Mouse (Mus musculus) CH12.LX (cell line): ENCODE data around the gene Fkbp10. TPM values are rescaled to one million over a fixed set of nuclear protein-coding genes. Genes with fewer than 3 reads are reported as not detected.

ENCODE experiments used
- DNase-seq: peaks from one replicate; pipeline ENCODE4 v3.0.0-alpha.2; 2013; ENCODE audit errors: extremely low read depth
- H3K27ac ChIP-seq: 2 replicates; pipeline ENCODE4 v1.5.1; 2012; ENCODE audit warnings: low read depth, mild to moderate bottlenecking, control low read depth, moderate library complexity; ENCODE audit not compliant: insufficient read depth
- H3K27me3 ChIP-seq: replicated peaks from 2 replicates; pipeline ENCODE3; 2012; ENCODE audit warnings: inconsistent platforms
- H3K36me3 ChIP-seq, 2 experiments: replicated peaks in 1 of 2; 2 replicates each; pipeline versions ENCODE3 to v1.6.1; 2012; ENCODE audit warnings: inconsistent platforms in 1 of 2, low read length in 1 of 2, mild to moderate bottlenecking in 1 of 2, mixed read lengths in 1 of 2, moderate library complexity in 1 of 2; ENCODE audit not compliant: control insufficient read depth in 1 of 2, insufficient read depth in 1 of 2
- H3K4me1 ChIP-seq, 2 experiments: 2 replicates each; pipeline ENCODE4 v1.6.1; 2012; ENCODE audit warnings: inconsistent platforms in 1 of 2, moderate library complexity in 1 of 2; ENCODE audit not compliant: insufficient read depth in 2 of 2, control insufficient read depth in 1 of 2
- H3K4me2 ChIP-seq: 2 replicates; pipeline ENCODE4 v1.6.1; 2012; ENCODE audit warnings: low read depth, mild to moderate bottlenecking, control low read depth; ENCODE audit not compliant: poor library complexity, insufficient read depth, severe bottlenecking
- H3K4me3 ChIP-seq, 3 experiments: fragments of 150-350 bp in 1 of 3; sonication (generic) in 1 of 3; replicated peaks in 1 of 3; 2 replicates each; pipeline versions ENCODE3 to v1.5.1; 2011 to 2012; ENCODE audit warnings: low read depth in 2 of 3, low read length in 2 of 3, mild to moderate bottlenecking in 2 of 3, moderate library complexity in 2 of 3, control low read depth in 1 of 3, improper control_type of control experiment in 1 of 3, inconsistent platforms in 1 of 3, mixed read lengths in 1 of 3; ENCODE audit not compliant: poor library complexity in 1 of 3
- H3K79me2 ChIP-seq: replicated peaks from 2 replicates; pipeline ENCODE4 v1.6.1; 2012; ENCODE audit warnings: mild to moderate bottlenecking, moderate library complexity; ENCODE audit not compliant: control insufficient read depth, poor library complexity, insufficient read depth, severe bottlenecking; ENCODE audit errors: extremely low read depth
- H3K9ac ChIP-seq: 2 replicates; pipeline ENCODE4 v1.6.1; 2012; ENCODE audit warnings: low read depth, mild to moderate bottlenecking, control low read depth, moderate library complexity; ENCODE audit not compliant: insufficient read depth
- H3K9me3 ChIP-seq: replicated peaks from 2 replicates; pipeline ENCODE3; 2012; ENCODE audit warnings: low read length, inconsistent platforms, mixed read lengths
- BHLHE40 ChIP-seq: IDR thresholded peaks from 2 replicates; pipeline ENCODE4 v1.6.1; 2011; ENCODE audit warnings: mild to moderate bottlenecking, low read depth, low read length, improper control_type of control experiment
- CHD1 ChIP-seq: IDR thresholded peaks from 2 replicates; pipeline ENCODE4 v1.6.1; 2012; ENCODE audit warnings: low read depth, low read length, improper control_type of control experiment, inconsistent platforms
- CHD2 ChIP-seq: IDR thresholded peaks from 2 replicates; pipeline ENCODE4 v1.6.1; 2011; ENCODE audit warnings: low read length, improper control_type of control experiment
- CTCF ChIP-seq, 2 experiments: IDR thresholded peaks in 1 of 2; conservative IDR thresholded peaks in 1 of 2; 2 replicates each; pipeline ENCODE4 v1.5.1; 2011 to 2012; ENCODE audit warnings: low read depth in 2 of 2, low read length in 2 of 2, improper control_type of control experiment in 1 of 2, inconsistent platforms in 1 of 2, mild to moderate bottlenecking in 1 of 2, moderate library complexity in 1 of 2
- ELF1 ChIP-seq: IDR thresholded peaks from 2 replicates; pipeline ENCODE4 v1.6.1; 2014; ENCODE audit warnings: low read depth, mild to moderate bottlenecking, inconsistent platforms, low read length, improper control_type of control experiment
- GABPA ChIP-seq: IDR thresholded peaks from 2 replicates; pipeline ENCODE4 v1.6.1; 2012; ENCODE audit warnings: low read depth, low read length, improper control_type of control experiment, inconsistent platforms; ENCODE audit not compliant: insufficient replicate concordance
- HCFC1 ChIP-seq: IDR thresholded peaks from 2 replicates; pipeline ENCODE4 v1.6.1; 2012; ENCODE audit warnings: low read depth, mild to moderate bottlenecking, inconsistent platforms, low read length, improper control_type of control experiment
- IRF4 ChIP-seq: IDR thresholded peaks from 2 replicates; pipeline ENCODE4 v1.6.1; 2014; ENCODE audit warnings: low read depth, mild to moderate bottlenecking, inconsistent platforms, low read length, improper control_type of control experiment
- JUN ChIP-seq: IDR thresholded peaks from 2 replicates; pipeline ENCODE4 v1.6.1; 2011; ENCODE audit warnings: low read depth, mild to moderate bottlenecking, low read length, improper control_type of control experiment, moderate library complexity; ENCODE audit not compliant: insufficient read depth
- KAT2A ChIP-seq: IDR thresholded peaks from 2 replicates; pipeline ENCODE4 v1.6.1; 2012; ENCODE audit warnings: low read length, improper control_type of control experiment, inconsistent platforms; ENCODE audit not compliant: insufficient replicate concordance
- MAFK ChIP-seq: IDR thresholded peaks from 2 replicates; pipeline ENCODE4 v1.6.1; 2011; ENCODE audit warnings: low read length, improper control_type of control experiment; ENCODE audit not compliant: insufficient replicate concordance
- MEF2A ChIP-seq: IDR thresholded peaks from 2 replicates; pipeline ENCODE4 v1.6.1; 2014; ENCODE audit warnings: low read depth, mild to moderate bottlenecking, inconsistent platforms, low read length, improper control_type of control experiment, borderline replicate concordance
- MXI1 ChIP-seq: IDR thresholded peaks from 2 replicates; pipeline ENCODE4 v1.6.1; 2011; ENCODE audit warnings: mild to moderate bottlenecking, low read depth, low read length, improper control_type of control experiment
- MYC ChIP-seq: IDR thresholded peaks from 2 replicates; pipeline ENCODE4 v1.6.1; 2011; ENCODE audit warnings: low read depth, mild to moderate bottlenecking, improper control_type of control experiment, low read length
- NELFE ChIP-seq: IDR thresholded peaks from 2 replicates; pipeline ENCODE4 v1.6.1; 2011; ENCODE audit warnings: low read depth, low read length, improper control_type of control experiment
- NRF1 ChIP-seq: IDR thresholded peaks from 2 replicates; pipeline ENCODE4 v1.6.1; 2014; ENCODE audit warnings: low read depth, mild to moderate bottlenecking, inconsistent platforms, low read length, improper control_type of control experiment, moderate library complexity
- PAX5 ChIP-seq: IDR thresholded peaks from 2 replicates; pipeline ENCODE4 v1.6.1; 2012; ENCODE audit warnings: low read length, inconsistent platforms, mixed read lengths
- POLR2A ChIP-seq: IDR thresholded peaks from 2 replicates; pipeline ENCODE4 v1.6.1; 2011; ENCODE audit warnings: low read depth, mild to moderate bottlenecking, improper control_type of control experiment, low read length
- POLR2AphosphoS2 ChIP-seq: IDR thresholded peaks from 2 replicates; pipeline ENCODE4 v1.6.1; 2011; ENCODE audit warnings: low read depth, low read length, improper control_type of control experiment
- SMC3 ChIP-seq: IDR thresholded peaks from 2 replicates; pipeline ENCODE4 v1.6.1; 2011; ENCODE audit warnings: low read depth, low read length, improper control_type of control experiment
- TBP ChIP-seq: conservative IDR thresholded peaks from 2 replicates; pipeline ENCODE4 v1.6.1; 2011; ENCODE audit warnings: low read depth, low read length, improper control_type of control experiment
- TCF12 ChIP-seq: IDR thresholded peaks from 2 replicates; pipeline ENCODE4 v1.6.1; 2014; ENCODE audit warnings: low read depth, mild to moderate bottlenecking, inconsistent platforms, low read length, improper control_type of control experiment
- ZC3H11A ChIP-seq: IDR thresholded peaks from 2 replicates; pipeline ENCODE4 v1.6.1; 2012; ENCODE audit warnings: low read depth, mild to moderate bottlenecking, inconsistent platforms, low read length, improper control_type of control experiment
- ZNF384 ChIP-seq: IDR thresholded peaks from 2 replicates; pipeline ENCODE4 v1.6.1; 2012; ENCODE audit warnings: low read depth, low read length, improper control_type of control experiment, inconsistent platforms
- dilution Hi-C: fragments of 300-500 bp; cut with MboI; formaldehyde crosslinking; loops from 2 replicates; pipeline ENCODE4 v1.14.3; 2020; ENCODE audit warnings: low sequenced_read_pairs; ENCODE audit not compliant: extremely low pct_unique_long_range_greater_than_20kb, extremely low pct_ligation_motif_present
- in situ Hi-C: fragments of 300-500 bp; cut with MboI; formaldehyde crosslinking; loops from 3 replicates; pipeline ENCODE4 v1.14.3; 2019; ENCODE audit warnings: low sequenced_read_pairs, low pct_ligation_motif_present, low pct_unique_long_range_greater_than_20kb, mixed read lengths
- polyA plus RNA-seq: library from polyadenylated mRNA; unstranded; fragments of >175 nt; gene quantifications from 2 replicates; pipeline ENCODE4 v1.2.1, GENCODE M21; 2012; ENCODE audit warnings: low read depth; ENCODE audit not compliant: insufficient read length
- total RNA-seq, 2 experiments: library from RNA; depleted of rRNA; stranded (reverse); fragments of 300-350 nt in 1 of 2; fragments of >200 nt in 1 of 2; gene quantifications; 2 replicates each; pipeline ENCODE4 v1.2.3; 2012 to 2014

The Fkbp10 gene
- total and polyA plus RNA-seq, 3 experiments: 0.31 to 0.46 (median 0.34) TPM

- DNase-seq: no peak
- TF ChIP-seq CTCF (conservative IDR thresholded peaks at IDR 0.05 in 1 of 2, IDR thresholded peaks at IDR 0.05 in 1 of 2; ENCODE audit: low read depth in 2 of 2, low read length in 2 of 2): no peak
- TF ChIP-seq KAT2A: no peak
- no peak for TF ChIP-seq MAFK
- no peak for TF ChIP-seq POLR2AphosphoS2
- no peak for TF ChIP-seq ELF1
- no peak for TF ChIP-seq GABPA
- no peak for TF ChIP-seq ZNF384
- TF ChIP-seq HCFC1: no peak
- no peak for TF ChIP-seq POLR2A
- TF ChIP-seq MXI1: no peak
- no peak for TF ChIP-seq IRF4
- no peak for TF ChIP-seq MYC
- no peak for TF ChIP-seq CHD1
- no peak for TF ChIP-seq TBP
- no peak for TF ChIP-seq CHD2
- no peak for TF ChIP-seq NELFE
- TF ChIP-seq TCF12: no peak
- TF ChIP-seq SMC3: no peak
- no peak for TF ChIP-seq ZC3H11A
- TF ChIP-seq, all 38 proteins: peak for 0
- Histone ChIP-seq H3K9me3 (no peaks in the 10 kb centered on the region), H3K27me3 (no peaks in the 10 kb centered on the region), H3K27ac (no peak overlapping the region), H3K4me2 (no peak overlapping the region), H3K4me3 (no peak overlapping the region), H3K79me2 (no peaks in the 10 kb centered on the region), H3K36me3 (peaks cover 19 to 50% of the 10 kb centered on the region in 2 experiments), H3K4me1 (peaks cover 0 to 7% of the 10 kb centered on the region in 2 experiments; a peak in 2 of 4 replicates), H3K9ac (no peak overlapping the region)
- dilution Hi-C loops (no loop called here), in situ Hi-C loops (loop anchor here (5.0 kb wide), 1 partner anchor 44 kb away; the partner anchor contains the start of gene Klhl11)
Observed at GRCm38 (mm10) chr11:100428612-100429199, 13.2 kb downstream of the Fkbp10 start.

GRCm38 (mm10) chr11:100430052-100430451, 14.6 kb downstream of the Fkbp10 start:
- Histone ChIP-seq H3K4me2 (no peak overlapping the region), H3K9me3 (no peaks in the 10 kb centered on the region), H3K27me3 (no peaks in the 10 kb centered on the region), H3K27ac (no peak overlapping the region), H3K4me3 (no peak overlapping the region), H3K4me1 (peaks cover 0 to 7% of the 10 kb centered on the region in 2 experiments; a peak in 2 of 4 replicates), H3K79me2 (no peaks in the 10 kb centered on the region), H3K36me3 (peaks cover 19 to 56% of the 10 kb centered on the region in 2 experiments)
- no peak for DNase-seq
- dilution Hi-C loops: no loop called here
- in situ Hi-C loops: no loop called here
- no peak for TF ChIP-seq ZNF384
- TF ChIP-seq NRF1: no peak
- no peak for TF ChIP-seq BHLHE40
- no peak for TF ChIP-seq MYC
- no peak for TF ChIP-seq ZC3H11A
- no peak for TF ChIP-seq POLR2A
- TF ChIP-seq NELFE: no peak
- no peak for TF ChIP-seq PAX5
- no peak for TF ChIP-seq KAT2A
- TF ChIP-seq MEF2A: no peak
- TF ChIP-seq JUN: no peak
- TF ChIP-seq, all 38 proteins: peak for 0
- no peak overlapping the region for H3K9ac ChIP-seq
